Mouse (Mus musculus) CD4-positive helper T cell, adult 2 months (primary cell): ENCODE measurements around the gene Odf3.
"Not testable (repeated sequence)": the region's sequence is repeated elsewhere in the genome, so short reads cannot be mapped to it uniquely, and the experiment has no call there.

Experiments
- DNase-seq: peaks from one replicate; pipeline ENCODE4 v3.0.0-alpha.2; 2012; ENCODE audit warnings: low read depth, missing footprints, low spot score

Odf3 gene

DNA sequence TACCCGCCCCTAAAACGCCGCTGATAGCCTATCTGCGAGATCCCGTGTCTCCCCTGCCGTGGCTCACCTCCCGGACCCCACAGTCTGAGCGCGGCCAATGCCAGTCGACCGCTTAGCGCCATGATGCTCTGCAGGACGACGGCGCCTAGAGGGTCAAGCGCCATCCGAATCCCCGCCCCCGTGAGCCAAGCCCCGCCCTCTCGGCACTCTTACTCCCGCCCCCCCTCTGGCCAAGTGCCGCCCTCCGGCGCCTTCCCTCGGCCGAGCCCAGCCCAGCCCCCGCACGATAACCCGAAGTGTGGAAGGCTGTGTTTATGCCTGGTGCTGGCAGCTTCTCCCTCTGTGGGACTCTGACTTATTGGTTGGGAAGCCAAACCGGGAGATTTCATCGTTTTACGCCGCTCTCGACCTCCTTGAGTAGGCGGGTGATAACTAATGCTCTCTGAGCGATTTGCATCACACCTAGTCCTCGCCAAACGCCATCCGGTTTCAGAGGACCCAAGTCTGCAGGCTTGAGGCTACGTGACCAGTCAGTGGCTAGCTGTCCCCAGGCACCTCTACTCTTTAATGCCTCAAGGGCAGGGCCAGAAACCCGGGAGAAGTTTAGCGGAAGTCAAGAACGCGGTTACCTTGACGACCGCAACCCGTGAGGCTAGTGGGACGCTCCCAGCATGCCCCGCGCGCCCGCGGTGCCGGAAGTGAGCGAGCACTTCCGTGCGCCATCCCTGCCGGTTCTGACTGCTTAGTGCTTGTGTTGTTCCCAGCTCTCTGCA is 34.3 kb downstream of the Odf3 start, which contains the start of the genes Psmd13 and Sirt3:
Gene Psmd13 (plus strand): TSS at position 273 of the 773 bp plus-strand sequence.
Gene Sirt3 (minus strand): TSS at position 614 of the 773 bp plus-strand sequence.
- DNase-seq = peak; percentile 94

DNA sequence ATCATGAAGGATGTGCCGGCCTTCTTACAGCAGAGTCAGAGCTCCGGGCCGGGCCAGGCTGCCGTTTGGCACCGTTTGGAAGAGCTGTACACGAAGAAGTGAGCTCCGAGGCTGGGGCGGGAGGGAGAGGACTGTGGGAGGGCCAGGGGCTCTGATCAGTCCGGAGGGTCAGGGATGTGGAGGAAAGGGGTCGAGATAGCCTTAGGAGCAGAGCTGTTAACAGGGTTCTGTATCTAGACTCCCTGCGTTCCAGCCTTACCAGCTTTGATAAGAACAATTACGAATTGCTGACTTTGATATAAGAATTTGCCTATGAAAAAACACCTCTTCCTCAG is 34.8 kb downstream of the Odf3 start:
- DNase-seq = no peak

DNA sequence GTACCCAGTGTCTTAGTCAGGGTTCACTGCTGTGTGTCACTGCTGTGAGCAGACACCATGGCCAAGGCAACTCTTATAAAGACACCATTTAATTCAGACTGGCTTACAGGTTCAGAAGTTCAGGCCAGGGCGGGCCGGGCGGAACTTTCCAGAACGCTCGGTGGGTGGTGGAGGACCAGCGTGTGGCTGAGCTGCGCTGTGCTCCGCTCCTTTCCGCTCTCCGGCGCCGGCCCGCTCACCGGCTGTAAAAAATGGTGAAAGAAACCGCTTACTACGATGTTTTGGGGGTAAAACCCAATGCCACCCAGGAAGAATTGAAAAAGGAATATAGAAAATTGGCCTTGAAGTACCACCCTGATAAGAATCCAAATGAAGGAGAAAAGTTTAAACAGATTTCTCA is 43.0 kb downstream of the Odf3 start:
- not testable (repeated sequence) for DNase-seq

DNA sequence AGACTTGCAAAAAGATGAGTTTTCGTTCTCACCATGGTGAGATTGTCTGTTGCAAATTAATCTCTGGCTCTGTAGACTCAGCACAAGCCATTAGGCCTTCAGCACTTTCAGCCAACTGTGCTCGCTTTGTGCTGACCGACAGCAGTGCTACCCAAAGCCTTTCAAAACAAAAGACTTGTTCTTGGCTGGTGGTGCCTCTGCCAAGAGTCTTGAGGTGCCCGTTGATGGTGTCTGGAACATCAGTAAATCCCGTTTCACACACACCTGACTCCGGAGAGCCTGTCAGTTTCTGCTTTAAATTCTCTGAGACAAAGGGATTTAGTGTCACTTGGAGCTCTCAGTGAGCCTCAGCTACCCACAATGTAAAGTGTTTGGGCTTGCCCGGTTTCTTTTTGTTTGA is 46.4 kb downstream of the Odf3 start:
- no peak for DNase-seq

DNA sequence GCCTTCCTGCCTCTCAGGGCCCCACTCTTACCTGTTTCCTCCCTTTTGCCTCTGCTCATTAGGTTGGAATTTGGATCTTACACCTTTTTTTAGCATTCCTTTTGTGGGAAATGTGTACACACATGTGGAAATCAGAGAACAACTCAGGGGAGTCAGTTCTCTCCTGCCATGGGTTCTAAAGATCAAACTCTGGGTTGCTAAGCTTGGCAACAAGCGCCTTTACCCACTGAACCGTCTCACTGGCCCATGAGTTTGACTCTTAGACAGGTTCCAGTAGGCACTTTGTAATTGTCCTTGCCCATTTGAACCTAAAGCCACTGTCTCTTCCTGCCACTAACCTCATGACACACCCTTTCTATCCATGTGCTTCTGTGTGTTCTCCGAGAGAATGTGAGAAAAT is 47.0 kb downstream of the Odf3 start:
- DNase-seq = no peak

DNA sequence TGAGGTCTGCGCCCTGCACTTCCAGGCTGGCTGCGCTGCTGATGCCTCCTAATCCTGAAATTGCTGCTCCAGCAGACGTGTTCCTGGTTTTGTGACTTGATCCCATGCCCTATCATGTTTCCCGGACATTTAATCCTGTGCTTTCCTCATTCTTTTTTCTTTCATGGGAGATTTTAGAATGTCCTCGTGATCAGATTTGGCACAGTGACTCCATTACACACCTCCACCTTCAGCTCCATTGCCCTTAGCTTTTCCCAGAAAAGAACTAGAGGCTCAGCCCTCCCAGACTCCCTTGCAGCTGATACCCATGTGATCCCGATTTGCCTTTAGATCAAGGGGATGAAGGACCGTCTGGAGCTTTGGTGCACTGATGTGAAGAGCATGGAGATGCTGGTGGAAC is 50.3 kb downstream of the Odf3 start:
- no peak for DNase-seq

DNA sequence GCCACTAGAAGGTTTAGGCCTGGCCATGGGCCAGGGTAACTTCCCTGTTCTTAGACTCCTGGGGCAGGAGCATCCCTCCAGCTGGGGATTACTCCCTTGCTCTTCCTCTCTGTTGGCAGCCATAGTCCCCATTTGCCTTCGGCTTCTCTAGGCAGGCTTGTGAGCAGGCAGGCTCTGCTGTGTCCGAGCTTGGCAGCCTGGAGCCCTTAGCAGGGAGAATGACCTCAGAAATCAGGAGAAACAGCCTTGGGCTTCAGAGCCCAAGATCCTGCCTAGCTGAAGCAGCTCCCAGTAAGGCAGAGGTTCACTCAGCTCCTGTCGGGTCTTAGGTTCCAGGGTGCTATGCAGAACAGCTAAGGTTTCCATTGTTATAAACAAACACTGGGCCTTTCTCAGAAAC is 51.5 kb downstream of the Odf3 start:
- no peak for DNase-seq

DNA sequence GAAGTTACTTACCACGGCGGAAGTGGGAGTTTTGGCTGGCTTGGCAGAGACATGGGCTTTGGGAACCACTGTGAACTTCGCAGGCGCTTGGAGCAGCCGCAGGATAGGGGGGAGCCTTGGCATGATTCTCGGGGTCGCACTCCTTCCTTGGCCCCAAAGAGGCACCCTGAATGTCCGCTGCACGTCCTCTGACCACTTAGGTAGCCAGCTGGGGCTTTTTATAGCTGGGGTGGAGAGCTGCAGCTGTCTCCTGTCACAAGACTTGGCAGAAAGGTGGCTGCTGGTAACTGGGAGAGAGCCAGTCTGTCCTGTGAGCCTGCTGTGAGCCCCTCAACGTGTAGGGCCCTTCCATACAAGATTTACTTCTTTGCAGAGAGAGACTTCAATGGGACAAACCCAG is 52.6 kb downstream of the Odf3 start, which contains the start of gene Cox8b:
Gene Cox8b (minus strand): TSS at position 227 of the 400 bp plus-strand sequence.
- DNase-seq = no peak
